Mouse (Mus musculus): ENCODE results near the gene Slc2a13. TPM values are rescaled to one million over a fixed set of nuclear protein-coding genes. Genes with fewer than 3 reads are reported as not detected.

Slc2a13 gene
- polyA plus RNA-seq, 1 experiment = 1.2 TPM

Other genes with a start within 250 kb of the Slc2a13 start
- 0.97 and 1.1 TPM in 2 replicates for gene Lrrk2, start 99.9 kb upstream of the Slc2a13 start, polyA plus RNA-seq (2012; rRNA removed)